Mouse (Mus musculus) duodenum, adult 2 months (tissue): ENCODE data around the gene Gm47985. TPM values are rescaled to one million over a fixed set of nuclear protein-coding genes. Genes with fewer than 3 reads are reported as not detected.

Source experiments
- polyA plus RNA-seq: library from polyadenylated mRNA; depleted of rRNA; stranded (reverse); fragments of >200 nt; gene quantifications from 2 replicates; pipeline ENCODE4 v1.2.3, GENCODE M21; 2012; ENCODE audit warnings: low replicate concordance; rRNA removed

Gene Gm47985
- 0.26 TPM in 1 of 2 replicates, not detected in the other for polyA plus RNA-seq

DNA sequence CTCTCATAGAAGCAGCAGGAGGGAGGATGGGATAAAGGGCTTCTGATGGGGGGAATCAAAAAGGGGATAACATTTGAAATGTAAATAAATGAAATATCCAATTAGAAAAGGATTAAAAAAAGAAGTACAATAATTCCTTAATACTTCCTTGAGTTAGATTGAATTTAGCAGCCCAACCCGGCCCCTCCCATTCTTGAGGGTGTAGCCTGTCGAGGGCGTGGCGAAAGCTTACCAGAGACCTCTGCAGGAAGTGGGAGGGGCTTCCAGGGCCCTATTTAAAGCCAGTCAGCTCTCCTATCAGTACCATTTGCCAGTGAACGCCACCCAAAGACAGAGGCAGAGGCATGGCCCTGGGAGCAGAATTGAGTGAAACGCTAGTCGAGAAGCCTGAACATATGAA is at the start of gene Gm47985:
Gene Gm47985, plus strand, starts transcription at position 272 of the 400 bp plus-strand sequence.

DNA sequence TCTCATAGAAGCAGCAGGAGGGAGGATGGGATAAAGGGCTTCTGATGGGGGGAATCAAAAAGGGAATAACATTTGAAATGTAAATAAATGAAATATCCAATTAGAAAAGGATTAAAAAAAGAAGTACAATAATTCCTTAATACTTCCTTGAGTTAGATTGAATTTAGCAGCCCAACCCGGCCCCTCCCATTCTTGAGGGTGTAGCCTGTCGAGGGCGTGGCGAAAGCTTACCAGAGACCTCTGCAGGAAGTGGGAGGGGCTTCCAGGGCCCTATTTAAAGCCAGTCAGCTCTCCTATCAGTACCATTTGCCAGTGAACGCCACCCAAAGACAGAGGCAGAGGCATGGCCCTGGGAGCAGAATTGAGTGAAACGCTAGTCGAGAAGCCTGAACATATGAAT is 9.7 kb downstream of the Gm47985 start, which contains the start of gene Gm8947:
Gene Gm8947, plus strand, starts transcription at position 302 of the 400 bp plus-strand sequence.

DNA sequence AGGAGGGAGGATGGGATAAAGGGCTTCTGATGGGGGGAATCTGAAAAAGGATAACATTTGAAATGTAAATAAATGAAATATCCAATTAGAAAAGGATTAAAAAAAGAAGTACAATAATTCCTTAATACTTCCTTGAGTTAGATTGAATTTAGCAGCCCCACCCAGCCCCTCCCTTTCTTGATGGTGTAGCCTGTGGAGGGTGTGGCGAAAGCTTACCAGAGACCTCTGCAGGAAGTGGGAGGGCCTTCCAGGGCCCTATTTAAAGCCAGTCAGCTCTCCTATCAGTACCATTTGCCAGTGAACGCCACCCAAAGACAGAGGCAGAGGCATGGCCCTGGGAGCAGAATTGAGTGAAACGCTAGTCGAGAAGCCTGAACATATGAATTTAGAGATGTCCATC is 15.8 kb downstream of the Gm47985 start, which contains the start of gene Gm47995:
Gene Gm47995, plus strand, starts transcription at position 329 of the 400 bp plus-strand sequence.

DNA sequence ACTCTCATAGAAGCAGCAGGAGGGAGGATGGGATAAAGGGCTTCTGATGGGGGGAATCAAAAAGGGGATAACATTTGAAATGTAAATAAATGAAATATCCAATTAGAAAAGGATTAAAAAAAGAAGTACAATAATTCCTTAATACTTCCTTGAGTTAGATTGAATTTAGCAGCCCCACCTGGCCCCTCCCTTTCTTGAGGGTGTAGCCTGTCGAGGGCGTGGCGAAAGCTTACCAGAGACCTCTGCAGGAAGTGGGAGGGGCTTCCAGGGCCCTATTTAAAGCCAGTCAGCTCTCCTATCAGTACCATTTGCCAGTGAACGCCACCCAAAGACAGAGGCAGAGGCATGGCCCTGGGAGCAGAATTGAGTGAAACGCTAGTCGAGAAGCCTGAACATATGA is 21.5 kb downstream of the Gm47985 start, which contains the start of gene 3110040M04Rik:
Gene 3110040M04Rik, plus strand, starts transcription at position 304 of the 400 bp plus-strand sequence.

DNA sequence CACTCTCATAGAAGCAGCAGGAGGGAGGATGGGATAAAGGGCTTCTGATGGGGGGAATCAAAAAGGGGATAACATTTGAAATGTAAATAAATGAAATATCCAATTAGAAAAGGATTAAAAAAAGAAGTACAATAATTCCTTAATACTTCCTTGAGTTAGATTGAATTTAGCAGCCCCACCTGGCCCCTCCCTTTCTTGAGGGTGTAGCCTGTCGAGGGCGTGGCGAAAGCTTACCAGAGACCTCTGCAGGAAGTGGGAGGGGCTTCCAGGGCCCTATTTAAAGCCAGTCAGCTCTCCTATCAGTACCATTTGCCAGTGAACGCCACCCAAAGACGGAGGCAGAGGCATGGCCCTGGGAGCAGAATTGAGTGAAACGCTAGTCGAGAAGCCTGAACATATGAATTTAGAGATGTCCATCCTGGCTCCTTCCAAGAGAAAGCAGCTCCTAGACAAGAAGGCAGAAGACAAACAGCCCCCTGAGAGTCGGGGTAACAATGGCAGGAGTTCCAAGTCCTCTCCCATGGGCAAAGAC is 27.6 kb downstream of the Gm47985 start, which contains the start of gene Gm47996:
Gene Gm47996, plus strand, starts transcription at position 308 of the 532 bp plus-strand sequence.

Other genes starting within 250 kb of the Gm47985 start
- 0.75 and 0.77 TPM in 2 replicates for gene Hmcn1, start 189.1 kb upstream of the Gm47985 start, polyA plus RNA-seq
- gene Gm8947, start 9.8 kb downstream of the Gm47985 start, polyA plus RNA-seq = 0.09 TPM in 1 of 2 replicates, not detected in the other
- 0.69 TPM in 1 of 2 replicates, not detected in the other for gene Gm47995, start 15.9 kb downstream of the Gm47985 start, polyA plus RNA-seq
- gene 3110040M04Rik, start 21.6 kb downstream of the Gm47985 start, polyA plus RNA-seq = not detected in 2 replicates
- 0.19 TPM in 1 of 2 replicates, not detected in the other for gene Gm47996, start 27.6 kb downstream of the Gm47985 start, polyA plus RNA-seq
- 16.1 and 37.6 TPM in 2 replicates for gene Ivns1abp, start 161.9 kb downstream of the Gm47985 start, polyA plus RNA-seq
- 0.87 and 2.0 TPM in 2 replicates for gene Swt1, start 245.9 kb downstream of the Gm47985 start, polyA plus RNA-seq
- 13.8 and 15.8 TPM in 2 replicates for gene Trmt1l, start 246.0 kb downstream of the Gm47985 start, polyA plus RNA-seq